Mouse (Mus musculus): ENCODE results near the gene Ing3.

DNA sequence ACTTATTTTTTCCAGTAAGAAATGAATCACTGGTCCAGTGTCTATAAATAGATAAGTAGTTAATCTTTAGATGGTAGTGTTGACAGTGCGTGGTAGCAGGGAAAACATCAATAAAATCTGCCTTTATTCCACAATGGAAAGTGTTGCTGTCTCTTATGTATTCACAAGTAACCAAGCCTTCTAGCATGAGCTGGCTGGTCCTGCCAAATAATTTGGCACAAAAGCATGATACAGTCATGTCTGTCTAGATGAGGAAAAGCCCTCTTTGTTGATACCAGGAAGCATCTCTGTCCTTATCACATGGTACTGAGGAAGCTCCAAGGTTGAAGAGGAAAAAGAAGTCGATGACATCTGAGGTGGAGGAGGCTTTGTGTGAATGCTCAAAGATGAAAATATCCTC lies 32.8 kb upstream of the Ing3 start:
- no peak for TF ChIP-seq TAL1 (IDR thresholded peaks at IDR 0.05; ENCODE audit: low read length)
- no peak for TF ChIP-seq GATA1 (IDR thresholded peaks at IDR 0.05; ENCODE audit: low read length)

All from erythroblast, embryonic 14.5 days (primary cell).